In the genomic region with DNA sequence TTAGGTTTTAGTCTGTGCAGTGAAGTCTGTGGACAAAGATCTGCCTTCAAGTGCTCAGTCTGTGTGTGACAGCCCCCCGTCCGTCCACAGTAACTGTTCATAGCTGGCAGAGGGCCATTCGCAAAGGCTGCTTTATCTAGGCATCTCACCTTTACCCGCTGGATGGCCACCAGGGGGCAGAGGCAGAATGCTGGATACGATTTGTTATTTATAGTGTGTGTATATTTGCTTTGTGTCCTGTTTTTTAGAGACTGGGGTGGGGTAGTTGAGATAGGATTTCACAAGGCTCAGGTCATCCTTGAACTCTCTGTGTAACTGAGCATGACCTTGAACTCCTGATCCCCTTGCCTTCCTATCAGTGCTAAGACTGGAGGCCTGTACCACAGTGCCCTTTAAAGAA, we compare ENCODE assay signal across 8 mouse cellular contexts. TPM values are rescaled to one million over a fixed set of nuclear protein-coding genes. Genes with fewer than 3 reads are reported as not detected.
DNase-seq lines count a peak whose midpoint lies in the region; ATAC-seq and TF ChIP-seq lines count a peak whose summit lies in the region.

No protein-coding gene starts in this region.

- H3K4me2 ChIP-seq in forebrain, embryonic 16.5 days (ENCODE audit: low read length), result no peak overlapping the region

- DNase-seq in 416B (ENCODE audit: low read depth), result peak; percentile 73
- peak; percentile 54 for DNase-seq in cerebellum, adult 11-12 months
- peak; percentile 85 for DNase-seq in kidney, adult 2 months
- DNase-seq in lung, adult 18-20 months, result peak; percentile 76 to 84
- DNase-seq in retina, embryonic 14.5 days (ENCODE audit: low spot score), result peak; percentile 86
- peak; percentile 83 for DNase-seq in thymus, postnatal 4 days

- peak; percentile 84 for TF ChIP-seq CTCF in E14TG2a.4 (conservative IDR thresholded peaks at IDR 0.05; ENCODE audit: low read length)
- TF ChIP-seq CTCF in kidney, adult 2 months (conservative IDR thresholded peaks at IDR 0.05; ENCODE audit: insufficient read depth, insufficient read length, low read depth, low read length), result peak; percentile 81

- TF ChIP-seq POLR2A in kidney, adult 2 months (IDR thresholded peaks at IDR 0.05; ENCODE audit: low read depth, low read length), result no peak

- no peak overlapping the region for H3K9ac ChIP-seq in forebrain, embryonic 16.5 days (replicated peaks; ENCODE audit: low read depth, low read length)

- ATAC-seq in forebrain, embryonic 16.5 days, result peak; percentile 36; the same call in 1 of the 2 replicates

- H3K4me3 ChIP-seq in E14TG2a.4 (replicated peaks; ENCODE audit: low read length), result no peak overlapping the region
- no peak overlapping the region for H3K4me3 ChIP-seq in forebrain, embryonic 16.5 days (replicated peaks; ENCODE audit: low read length)
- no peak overlapping the region for H3K4me3 ChIP-seq in kidney, adult 2 months (ENCODE audit: insufficient read depth, low read depth, low read length)

- WGBS in forebrain, embryonic 16.5 days, result 6% methylated on average over 5 of the region's 5 CpGs
- WGBS in kidney, adult 2 months, result 4% methylated on average over 5 of the region's 5 CpGs

- peaks cover 21% of the 10 kb centered on the region for H3K36me3 ChIP-seq in E14TG2a.4 (ENCODE audit: insufficient read depth, low read length)
- H3K36me3 ChIP-seq in forebrain, embryonic 16.5 days (ENCODE audit: control insufficient read depth, insufficient read depth), result no peaks in the 10 kb centered on the region
- no peaks in the 10 kb centered on the region for H3K36me3 ChIP-seq in kidney, adult 2 months (ENCODE audit: control insufficient read depth, insufficient read depth, low read length)

- no peaks in the 10 kb centered on the region for H3K9me3 ChIP-seq in E14TG2a.4 (ENCODE audit: low read length)
- H3K9me3 ChIP-seq in forebrain, embryonic 16.5 days (ENCODE audit: control insufficient read depth, low read length), result no peaks in the 10 kb centered on the region

- H3K27ac ChIP-seq in forebrain, embryonic 16.5 days (ENCODE audit: low read length), result no peak overlapping the region
- no peak overlapping the region for H3K27ac ChIP-seq in kidney, adult 2 months (ENCODE audit: insufficient read depth, low read depth, low read length)

- peaks cover 68% of the 10 kb centered on the region for H3K4me1 ChIP-seq in E14TG2a.4 (replicated peaks; ENCODE audit: low read depth, low read length)
- H3K4me1 ChIP-seq in forebrain, embryonic 16.5 days (replicated peaks; ENCODE audit: control insufficient read depth, insufficient read depth, low read length), result no peaks in the 10 kb centered on the region
- H3K4me1 ChIP-seq in kidney, adult 2 months (ENCODE audit: control insufficient read depth, insufficient read depth, low read length), result no peaks in the 10 kb centered on the region; the same call in 1 of the 2 replicates

- H3K27me3 ChIP-seq in E14TG2a.4 (ENCODE audit: insufficient read depth, low read length), result no peaks in the 10 kb centered on the region
- H3K27me3 ChIP-seq in forebrain, embryonic 16.5 days (replicated peaks; ENCODE audit: control insufficient read depth, insufficient read depth, low read length), result no peaks in the 10 kb centered on the region
- H3K27me3 ChIP-seq in kidney, adult 2 months (replicated peaks; ENCODE audit: control insufficient read depth, insufficient read depth, low read length), result no peaks in the 10 kb centered on the region

RNA-seq across cellular contexts. Expression of gene Oaz2, which starts 1.8 kb away (rescaled TPM):
- polyA plus RNA-seq in forebrain, embryonic 16.5 days (2015; fragmentation: Nextera tagmentation; extraction: Ambion mirVana), result 345 and 364 TPM in 2 replicates
- 139 and 147 TPM in 2 replicates for polyA plus RNA-seq in kidney, adult 2 months (2012; rRNA removed)

RNA-seq across cellular contexts. Expression of gene Rbpms2, which starts 36.6 kb away (rescaled TPM):
- polyA plus RNA-seq in forebrain, embryonic 16.5 days (2015; fragmentation: Nextera tagmentation; extraction: Ambion mirVana), result 3.2 and 3.4 TPM in 2 replicates
- 257 and 303 TPM in 2 replicates for polyA plus RNA-seq in kidney, adult 2 months (2012; rRNA removed)

Comparison
In these comparisons a context has a peak if more than half of its experiments do, and no peak if none do; other contexts are left out.
1. RNA of gene Rbpms2, which starts 36.6 kb away (polyA plus RNA-seq): 257 to 303 TPM in kidney, adult 2 months; 3.2 to 3.4 TPM in forebrain, embryonic 16.5 days; every median in the first group is over 10 times any median in the second.
2. Peak in every context shown above with its lines, with median percentiles within 50 percentile points of each other: DNase-seq.